Mouse (Mus musculus) neural tube, embryonic 14.5 days (tissue): Measurements from ENCODE around the gene D5Ertd579e. TPM values are rescaled to one million over a fixed set of nuclear protein-coding genes. Genes with fewer than 3 reads are reported as not detected.

Source experiments
- ATAC-seq: fragments of 200-750 bp; cut with Nextera tagmentation; 2 replicates; pipeline ENCODE4 v1.8.0; 2017; ENCODE audit warnings: low read depth, mild to moderate bottlenecking, moderate TSS enrichment, moderate library complexity
- H3K27ac ChIP-seq: fragments of 300-500 bp; sonication (generic); 2 replicates; pipeline ENCODE4 v1.5.1; 2014; ENCODE audit warnings: low read depth, mild to moderate bottlenecking, control low read depth, low read length, moderate library complexity, mixed read lengths
- H3K27me3 ChIP-seq: fragments of 300-500 bp; sonication (generic); 2 replicates; pipeline ENCODE4 v1.6.1; 2014; ENCODE audit warnings: low read length; ENCODE audit not compliant: control insufficient read depth, insufficient read depth
- H3K36me3 ChIP-seq: fragments of 300-500 bp; sonication (generic); 2 replicates; pipeline ENCODE4 v1.6.1; 2014; ENCODE audit warnings: low read length, mixed read lengths; ENCODE audit not compliant: control insufficient read depth, insufficient read depth
- H3K4me1 ChIP-seq: fragments of 300-500 bp; sonication (generic); 2 replicates; pipeline ENCODE4 v1.6.1; 2014; ENCODE audit warnings: low read length; ENCODE audit not compliant: control insufficient read depth, insufficient read depth
- H3K4me2 ChIP-seq: fragments of 300-500 bp; sonication (generic); 2 replicates; pipeline ENCODE4 v1.6.1; 2014; ENCODE audit warnings: mild to moderate bottlenecking, low read depth, low read length, control low read depth
- H3K4me3 ChIP-seq: fragments of 300-500 bp; sonication (generic); 2 replicates; pipeline ENCODE4 v1.5.1; 2014; ENCODE audit warnings: low read depth, low read length, control low read depth, mixed read lengths
- H3K9ac ChIP-seq: fragments of 300-500 bp; sonication (generic); replicated peaks from 2 replicates; pipeline ENCODE4 v1.6.1; 2014; ENCODE audit warnings: low read depth, mild to moderate bottlenecking, control low read depth, low read length, mixed read lengths
- H3K9me3 ChIP-seq: fragments of 300-500 bp; sonication (generic); 2 replicates; pipeline ENCODE4 v1.6.1; 2016; ENCODE audit warnings: low read length; ENCODE audit not compliant: control insufficient read depth
- WGBS: fragments of 180-500 bp; shearing (Covaris S2); extraction: QIAGEN DNeasy Blood & Tissue Kit; methylation state at CpG from one replicate; pipeline ENCODE4 v1.1.7; 2014; 5-methylcytosine and 5-hydroxymethylcytosine counted together
- polyA plus RNA-seq: library from polyadenylated mRNA; unstranded; fragments of >200 nt; fragmentation: Nextera tagmentation; extraction: Ambion mirVana; gene quantifications from 2 replicates; pipeline ENCODE4 v1.2.1, GENCODE M21; 2014

D5Ertd579e gene
- polyA plus RNA-seq, 1 experiment from 2014 or later, result 46.8 TPM

- no peak overlapping the region for H3K9ac ChIP-seq
- no peaks in the 10 kb centered on the region for H3K9me3 ChIP-seq
- no peaks in the 10 kb centered on the region for H3K27me3 ChIP-seq
- H3K4me2 ChIP-seq, result no peak overlapping the region
- ATAC-seq, result no peak
- no peaks in the 10 kb centered on the region for H3K36me3 ChIP-seq
- H3K27ac ChIP-seq, result no peak overlapping the region
- 79% methylated on average over 7 of the region's 7 CpGs for WGBS
- H3K4me1 ChIP-seq, result peaks cover 5% of the 10 kb centered on the region; the same call in 1 of the 2 replicates
- H3K4me3 ChIP-seq, result no peak overlapping the region
Observed at GRCm38 (mm10) chr5:36698067-36698670, 2.3 kb upstream of the D5Ertd579e start.

- Histone ChIP-seq H3K4me2 (peak overlapping the region; percentile 67; the same call in 1 of the 2 replicates), H3K4me1 (peaks cover 5% of the 10 kb centered on the region; the same call in 1 of the 2 replicates), H3K27ac (no peak overlapping the region), H3K27me3 (no peaks in the 10 kb centered on the region), H3K9me3 (no peaks in the 10 kb centered on the region), H3K36me3 (no peaks in the 10 kb centered on the region), H3K9ac (no peak overlapping the region), H3K4me3 (no peak overlapping the region)
- WGBS, result 79% methylated on average over 11 of the region's 11 CpGs
- no peak for ATAC-seq
Observed at GRCm38 (mm10) chr5:36696504-36697300, 878 bp upstream of the D5Ertd579e start.

GRCm38 (mm10) chr5:36695005-36695404 lies 819 bp downstream of the D5Ertd579e start:
- no peak for ATAC-seq
- H3K4me2 ChIP-seq, result peak overlapping the region; percentile 74
- no peaks in the 10 kb centered on the region for H3K36me3 ChIP-seq
- H3K9ac ChIP-seq, result peak overlapping the region; percentile 87
- no peaks in the 10 kb centered on the region for H3K9me3 ChIP-seq
- H3K27me3 ChIP-seq, result no peaks in the 10 kb centered on the region
- peak overlapping the region; percentile 87 for H3K27ac ChIP-seq
- H3K4me1 ChIP-seq, result peaks cover 5% of the 10 kb centered on the region; the same call in 1 of the 2 replicates
- WGBS, result 8% methylated on average over 14 of the region's 14 CpGs
- peak overlapping the region; percentile 83 for H3K4me3 ChIP-seq

- 92% methylated on average over 2 of the region's 2 CpGs for WGBS
- H3K4me2 ChIP-seq, result no peak overlapping the region
- no peak for ATAC-seq
Observed at GRCm38 (mm10) chr5:36693651-36694050, 2.2 kb downstream of the D5Ertd579e start.

GRCm38 (mm10) chr5:36691423-36691822 lies 4.4 kb downstream of the D5Ertd579e start:
- H3K4me2 ChIP-seq, result no peak overlapping the region
- H3K4me1 ChIP-seq, result peaks cover 5% of the 10 kb centered on the region; the same call in 1 of the 2 replicates
- H3K4me3 ChIP-seq, result no peak overlapping the region
- 90% methylated on average over 1 of the region's 1 CpGs for whole genome bisulfite sequencing
- no peaks in the 10 kb centered on the region for H3K36me3 ChIP-seq
- no peak for ATAC-seq
- H3K27me3 ChIP-seq, result no peaks in the 10 kb centered on the region
- H3K9ac ChIP-seq, result no peak overlapping the region
- H3K27ac ChIP-seq, result no peak overlapping the region
- no peaks in the 10 kb centered on the region for H3K9me3 ChIP-seq

More at GRCm38 (mm10) chr5:36693651-36694050, 2.2 kb downstream of the D5Ertd579e start:
- no peak overlapping the region for H3K27ac ChIP-seq
- no peaks in the 10 kb centered on the region for H3K27me3 ChIP-seq
- no peak overlapping the region for H3K4me3 ChIP-seq
- H3K9me3 ChIP-seq, result no peaks in the 10 kb centered on the region
- H3K36me3 ChIP-seq, result no peaks in the 10 kb centered on the region
- no peak overlapping the region for H3K9ac ChIP-seq
- peaks cover 5% of the 10 kb centered on the region; the same call in 1 of the 2 replicates for H3K4me1 ChIP-seq

GRCm38 (mm10) chr5:36685170-36685569 lies 10.7 kb downstream of the D5Ertd579e start:
- Histone ChIP-seq H3K27ac (no peak overlapping the region), H3K4me1 (0 out of 2 replicates have a peak, but pooled peaks cover 1% of the 10 kb centered on the region), H3K27me3 (no peaks in the 10 kb centered on the region), H3K9me3 (no peaks in the 10 kb centered on the region), H3K4me3 (no peak overlapping the region), H3K9ac (no peak overlapping the region), H3K36me3 (no peaks in the 10 kb centered on the region), H3K4me2 (no peak overlapping the region)
- WGBS, result 96% methylated on average over 4 of the region's 4 CpGs
- ATAC-seq, result no peak

- H3K9ac ChIP-seq, result no peak overlapping the region
- H3K27ac ChIP-seq, result no peak overlapping the region
- 0 out of 2 replicates have a peak, but pooled peaks cover 2% of the 10 kb centered on the region for H3K4me1 ChIP-seq
- H3K4me2 ChIP-seq, result no peak overlapping the region
- H3K4me3 ChIP-seq, result no peak overlapping the region
- ATAC-seq, result no peak
- WGBS, result 93% methylated on average over 1 of the region's 1 CpGs
- H3K27me3 ChIP-seq, result no peaks in the 10 kb centered on the region
- no peaks in the 10 kb centered on the region for H3K9me3 ChIP-seq
- H3K36me3 ChIP-seq, result no peaks in the 10 kb centered on the region
Observed at GRCm38 (mm10) chr5:36683586-36683985, 12.2 kb downstream of the D5Ertd579e start.

GRCm38 (mm10) chr5:36681219-36681618 lies 14.6 kb downstream of the D5Ertd579e start:
- H3K4me1 ChIP-seq, result 0 out of 2 replicates have a peak, but pooled peaks cover 2% of the 10 kb centered on the region
- H3K9me3 ChIP-seq, result no peaks in the 10 kb centered on the region
- H3K9ac ChIP-seq, result no peak overlapping the region
- no peak overlapping the region for H3K4me3 ChIP-seq
- H3K36me3 ChIP-seq, result no peaks in the 10 kb centered on the region
- H3K27me3 ChIP-seq, result no peaks in the 10 kb centered on the region
- ATAC-seq, result no peak
- H3K4me2 ChIP-seq, result no peak overlapping the region
- no peak overlapping the region for H3K27ac ChIP-seq
